Mouse (Mus musculus): ENCODE results near the gene Gm10643.
A peak's percentile ranks its signal among the peaks of the same experiment; 100 is the strongest.

Gm10643 gene

GRCm38 (mm10) chr8:84070667-84071066, 5.7 kb upstream of the Gm10643 start:
- DNase-seq = no peak

DNA sequence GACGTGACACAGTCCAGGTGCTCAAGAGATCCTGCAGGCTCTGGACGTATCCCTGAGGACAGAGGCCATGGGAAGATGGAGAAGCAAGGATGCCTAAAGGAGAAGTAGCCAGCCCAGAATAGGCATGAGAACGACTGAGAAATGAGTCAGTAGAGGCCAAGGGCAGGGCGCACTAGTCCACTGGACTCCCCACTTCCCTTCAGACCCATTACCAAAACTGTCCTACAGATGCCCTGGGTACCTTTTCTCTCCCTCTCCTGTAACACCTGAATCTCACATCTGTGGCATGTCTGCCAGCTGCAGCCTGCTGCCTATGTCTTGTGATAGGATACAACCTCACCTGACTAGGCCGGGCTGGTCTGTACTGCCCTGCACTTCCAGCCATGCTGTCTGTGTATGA, 5.3 kb upstream of the Gm10643 start:
- no peak for DNase-seq

GRCm38 (mm10) chr8:84069750-84070149, 4.8 kb upstream of the Gm10643 start:
- DNase-seq = peak; percentile 21

GRCm38 (mm10) chr8:84069169-84069568, 4.2 kb upstream of the Gm10643 start:
- DNase-seq = peak; percentile 47

DNA sequence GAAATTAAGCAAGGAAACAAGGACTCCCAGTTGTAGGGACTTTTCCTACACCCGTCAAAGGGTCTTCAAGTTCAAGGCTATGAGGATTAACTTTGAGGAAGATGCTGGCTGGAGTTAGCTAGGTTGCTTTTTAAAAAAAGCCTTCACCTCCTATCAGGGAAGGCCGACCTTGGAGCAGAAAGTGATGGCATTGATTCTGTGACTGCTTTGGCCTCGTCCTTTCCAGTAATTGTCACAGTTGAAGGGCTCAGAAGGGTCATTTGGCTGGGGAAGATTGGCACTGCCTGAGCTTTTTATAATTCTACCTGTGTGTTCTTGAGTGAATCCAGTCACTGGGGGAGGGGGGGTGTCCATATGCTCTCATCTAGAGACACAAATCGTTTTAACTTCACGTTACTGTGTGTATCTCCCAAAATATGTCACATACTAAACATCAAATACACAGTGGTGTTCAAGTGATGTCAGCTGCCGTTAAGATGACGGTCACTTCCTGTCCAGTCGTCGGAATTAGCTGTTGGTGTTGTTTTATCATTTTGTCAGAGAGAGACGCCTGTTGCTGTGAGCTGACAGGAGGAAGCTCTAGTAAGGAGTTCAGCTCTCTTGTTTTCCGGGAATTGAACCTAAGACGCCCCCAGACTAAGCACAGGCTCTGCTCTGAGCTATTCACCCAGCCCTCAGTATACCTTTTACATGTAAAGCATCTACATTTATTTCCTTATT, 3.5 kb upstream of the Gm10643 start:
- no peak for DNase-seq

- no peak for DNase-seq
Measured at GRCm38 (mm10) chr8:84067911-84068310, 3.0 kb upstream of the Gm10643 start.

DNA sequence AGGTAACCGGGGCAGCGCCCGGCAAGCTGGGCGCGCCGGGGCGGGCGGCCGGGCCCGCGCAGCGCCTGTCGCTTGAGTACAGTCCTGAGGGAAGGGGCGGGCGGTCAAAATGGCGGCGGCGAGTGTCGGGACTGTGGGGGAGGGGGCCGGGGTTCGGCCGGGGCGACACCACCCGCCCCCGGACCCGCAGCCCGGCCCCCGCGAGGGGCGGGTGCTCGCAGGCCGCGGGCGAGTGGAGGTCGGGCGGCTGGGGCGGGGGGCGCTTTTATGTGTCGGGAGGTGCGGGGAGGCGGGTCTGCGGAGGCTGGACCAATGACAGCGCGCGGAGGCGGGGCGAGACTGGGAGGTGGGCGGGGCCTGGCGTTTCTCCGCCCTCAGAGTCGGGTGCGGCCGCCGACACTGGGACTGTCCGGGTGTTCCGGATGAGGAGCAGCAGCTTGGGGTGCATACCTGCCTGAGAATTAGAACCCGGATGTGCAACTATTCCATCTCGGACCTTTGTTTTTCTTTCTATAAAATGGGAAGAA, 2.2 kb upstream of the Gm10643 start:
- DNase-seq = peak; percentile 94

DNA sequence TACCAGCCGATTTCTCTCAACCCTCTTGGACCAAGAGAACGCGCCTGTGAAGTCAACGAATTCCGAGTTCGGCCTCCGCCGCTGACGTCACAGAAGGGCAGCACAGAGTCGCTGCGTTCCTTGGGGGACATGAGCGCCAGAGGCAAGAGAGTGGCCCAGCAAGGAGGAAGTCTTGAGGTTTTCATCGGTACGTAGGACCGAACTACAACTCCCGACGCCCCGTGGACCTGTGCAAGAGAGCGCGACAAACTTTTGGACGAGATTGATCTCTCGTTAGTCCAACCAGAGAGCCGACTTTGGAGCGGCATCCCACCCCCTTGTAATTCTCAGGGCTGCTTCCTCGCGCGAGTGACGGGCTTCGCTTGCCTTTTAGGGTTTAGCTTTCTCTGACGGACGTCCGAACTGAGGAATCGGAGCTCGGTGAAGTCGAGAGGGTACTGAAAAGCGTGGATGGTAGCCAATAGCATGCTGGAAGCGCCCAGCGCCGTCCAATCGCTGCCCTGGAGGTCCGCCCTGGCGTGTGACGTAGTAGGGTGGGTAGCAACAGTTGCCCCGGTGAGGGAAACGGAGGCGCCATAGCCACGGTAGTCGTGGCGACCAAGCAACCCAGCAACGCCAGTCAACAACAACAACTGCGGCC, 1.5 kb upstream of the Gm10643 start, which contains the start of gene Rfx1:
Rfx1 (plus strand) TSS at position 544 of the 640 bp plus-strand sequence.
- peak; percentile 100 for DNase-seq

DNA sequence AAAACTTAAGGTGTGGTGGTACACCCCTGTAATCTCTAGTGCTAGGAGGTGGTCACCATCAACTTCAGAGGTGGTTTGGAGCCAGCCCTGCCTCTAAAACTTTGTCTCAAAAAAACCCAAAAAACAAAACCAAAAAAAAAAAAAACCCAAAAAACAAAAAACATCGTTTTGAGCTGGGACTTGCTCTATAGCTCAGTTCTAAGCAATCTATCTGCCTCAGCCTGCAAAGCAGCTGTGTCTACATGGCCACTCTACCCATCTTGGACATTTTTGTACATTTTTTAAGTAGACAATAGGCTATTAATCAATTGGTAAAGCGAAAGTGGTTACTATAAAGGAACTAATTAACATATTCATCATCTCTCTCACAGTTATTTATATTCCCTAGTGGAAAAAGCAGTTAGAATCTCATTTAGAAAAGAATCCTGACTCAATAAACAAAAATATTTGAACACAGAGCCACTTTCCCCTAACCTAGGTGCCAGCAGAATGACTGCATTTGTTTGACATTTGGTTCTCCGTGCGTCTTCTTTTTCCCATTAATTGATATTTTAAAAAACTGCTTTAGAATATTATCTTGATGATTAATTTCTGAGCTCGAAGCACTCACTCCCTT, 628 bp upstream of the Gm10643 start:
- DNase-seq = no peak

GRCm38 (mm10) chr8:84063861-84064610, 901 bp downstream of the Gm10643 start:
- no peak for DNase-seq

DNA sequence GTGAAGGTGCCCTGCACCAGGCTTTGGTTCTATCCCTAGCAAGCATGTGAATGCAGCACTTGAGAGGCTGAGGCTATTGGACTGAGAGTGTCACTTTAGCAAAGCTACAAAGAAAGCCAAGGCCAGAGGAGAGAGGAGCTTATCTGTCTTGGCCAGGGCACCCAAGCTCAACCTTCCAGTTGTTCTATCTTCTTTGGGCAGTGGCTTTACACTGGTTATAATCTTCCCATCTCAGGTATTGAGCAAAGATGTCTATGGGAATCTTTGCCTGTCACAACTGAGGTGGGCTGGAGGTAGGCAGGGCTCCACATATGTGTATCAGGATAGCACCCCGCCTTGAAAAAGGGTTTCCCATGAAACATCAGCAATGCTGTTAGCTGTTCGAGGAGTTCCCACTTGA, 4.7 kb downstream of the Gm10643 start:
- no peak for DNase-seq

- DNase-seq = no peak
Measured at GRCm38 (mm10) chr8:84059226-84059625, 5.7 kb downstream of the Gm10643 start.

DNA sequence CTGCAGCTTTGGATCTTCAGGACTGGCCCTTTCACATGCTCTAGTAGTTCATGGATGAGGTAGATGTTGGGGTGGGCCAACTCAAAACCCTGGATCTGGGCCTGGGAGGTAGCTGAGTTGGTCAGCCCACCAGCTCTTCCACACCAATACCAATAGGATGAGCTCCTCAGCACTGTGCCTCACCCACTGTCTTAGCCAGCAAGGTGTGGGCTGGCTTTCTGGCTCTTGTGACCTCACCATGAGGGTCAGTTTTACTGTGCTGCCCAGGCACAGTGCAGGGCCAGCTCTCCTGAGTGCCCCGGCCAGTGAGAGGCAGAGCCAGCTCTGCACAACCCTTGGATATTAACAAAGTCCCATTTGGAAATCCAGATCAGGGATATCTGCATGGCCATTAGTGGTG, 7.1 kb downstream of the Gm10643 start:
- DNase-seq = no peak

DNA sequence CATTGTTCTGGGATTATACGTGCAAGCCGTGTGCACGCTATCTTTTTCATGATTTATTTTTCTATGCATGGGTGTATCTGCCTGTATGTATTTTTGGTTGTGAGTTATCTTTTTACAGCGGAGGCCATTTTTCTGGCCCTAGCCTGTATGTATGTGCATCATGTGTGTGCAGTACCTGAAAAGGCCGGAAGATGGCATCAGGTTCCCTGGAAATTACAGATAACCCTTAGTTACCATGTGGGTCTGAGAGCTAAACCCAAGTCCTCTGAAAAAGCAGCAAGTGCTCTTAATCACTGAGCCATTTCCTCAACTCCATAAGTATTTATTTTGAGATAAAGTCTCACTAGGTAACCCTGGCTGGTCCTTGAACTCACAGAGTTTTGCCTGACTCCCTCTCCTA, 11.7 kb downstream of the Gm10643 start:
- no peak for DNase-seq

DNA sequence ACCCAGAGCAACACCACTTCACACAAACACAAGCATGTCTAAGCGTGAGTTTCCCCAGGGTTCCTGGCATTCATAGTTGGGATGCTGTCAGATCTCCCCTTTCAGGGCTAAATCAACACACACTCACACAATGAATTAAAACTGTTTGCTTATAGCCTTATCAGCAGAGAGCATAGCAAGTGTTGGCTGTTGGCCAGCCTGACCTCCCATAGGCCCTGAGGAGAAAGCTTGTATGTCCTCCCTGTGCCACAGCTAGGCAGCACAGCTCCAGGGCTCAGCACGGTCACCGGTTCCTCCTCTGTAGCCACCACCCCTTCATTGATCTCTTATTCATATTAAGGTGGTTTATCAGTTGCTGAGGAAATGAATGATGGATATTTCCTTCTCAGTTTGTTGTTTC, 12.2 kb downstream of the Gm10643 start:
- DNase-seq = no peak

GRCm38 (mm10) chr8:84048171-84048570, 16.8 kb downstream of the Gm10643 start:
- DNase-seq = no peak

DNA sequence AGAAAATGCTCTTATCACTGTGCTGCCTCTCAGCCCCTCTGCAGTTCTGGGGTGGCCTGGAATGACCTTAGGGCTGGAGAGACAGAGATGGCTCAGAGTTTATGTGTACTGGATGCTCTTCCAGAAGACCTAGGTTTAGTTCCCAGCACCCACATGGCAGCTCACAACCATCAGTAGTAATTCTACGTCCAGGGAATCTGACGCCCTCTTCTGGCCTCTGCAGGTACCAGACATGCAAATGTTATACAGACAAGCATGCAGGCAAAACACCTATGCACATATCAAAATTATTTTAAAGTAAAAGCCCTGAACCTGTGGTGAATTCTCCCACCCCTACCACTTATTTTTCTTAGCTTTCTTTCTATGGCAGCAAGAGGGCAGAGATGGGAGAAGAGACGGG, 18.4 kb downstream of the Gm10643 start:
- no peak for DNase-seq

DNA sequence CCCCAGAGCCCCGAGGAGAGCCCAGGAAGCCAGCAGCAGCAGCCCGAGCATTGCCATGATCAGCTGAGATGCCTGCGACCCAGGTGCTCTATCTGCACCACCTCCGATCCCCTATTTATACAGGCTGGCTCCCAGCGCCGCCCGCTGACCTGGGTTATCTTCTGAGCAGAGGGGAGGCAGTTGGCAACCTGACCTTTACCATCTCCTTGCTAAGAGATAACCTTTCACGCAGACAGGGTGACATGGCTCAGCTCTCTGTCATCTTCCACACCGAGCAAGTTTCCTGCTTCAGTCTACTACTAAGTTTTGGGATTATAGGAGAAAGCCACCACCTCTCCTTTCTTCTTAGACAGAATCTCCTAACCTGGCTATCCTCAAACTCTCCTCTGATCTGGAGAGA, 20.0 kb downstream of the Gm10643 start, which contains the start of gene Rln3:
Rln3 (minus strand) TSS at position 101 of the 400 bp plus-strand sequence.
- DNase-seq = no peak

DNA sequence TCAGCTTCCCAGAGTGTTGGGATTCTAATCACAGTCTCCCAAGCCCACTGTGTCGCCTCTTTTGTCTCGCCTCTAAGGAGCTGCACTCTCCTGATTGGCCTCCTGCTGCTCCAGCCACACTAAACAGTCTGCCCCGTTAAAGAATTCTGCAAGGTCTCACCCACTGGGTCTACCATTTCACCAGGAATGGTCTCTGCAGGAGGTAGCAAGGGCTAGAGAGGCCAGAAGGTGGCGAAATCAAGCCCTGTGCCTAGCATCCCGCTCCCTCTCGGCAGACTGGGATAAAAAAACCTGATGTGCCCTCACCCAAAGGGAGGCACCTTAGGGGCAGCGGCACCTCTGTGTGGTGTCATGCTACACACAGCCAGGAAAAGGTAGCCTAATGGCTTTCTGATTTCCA, 20.8 kb downstream of the Gm10643 start:
- no peak for DNase-seq

GRCm38 (mm10) chr8:84042948-84043342, 22.0 kb downstream of the Gm10643 start:
- no peak for DNase-seq

GRCm38 (mm10) chr8:84042066-84042947, 22.6 kb downstream of the Gm10643 start, which contains the start of gene Il27ra:
Il27ra (minus strand) TSS chr8:84042589.
- DNase-seq = peak; percentile 53

DNA sequence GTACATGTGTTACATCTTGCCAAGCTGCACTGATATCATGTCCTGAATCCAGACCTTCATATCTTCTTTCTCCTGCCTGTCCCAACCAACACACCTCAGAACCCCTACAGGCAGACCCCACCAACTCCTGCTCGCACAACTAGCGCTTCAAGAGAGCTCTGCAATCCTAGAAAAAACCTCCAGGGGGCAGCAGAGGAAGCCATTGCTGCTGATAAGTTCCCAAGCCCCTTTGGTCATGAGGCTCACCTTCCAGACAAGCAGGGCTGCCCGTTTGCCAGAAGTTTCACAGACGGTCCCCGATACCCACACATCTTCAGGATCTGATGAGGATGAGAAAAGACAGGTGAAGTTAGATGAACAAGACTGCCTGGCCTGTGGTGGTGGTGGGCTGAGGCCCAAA, 25.9 kb downstream of the Gm10643 start:
- peak; percentile 51 for DNase-seq
